Mouse (Mus musculus) heart, postnatal 36 days (tissue): ENCODE measurements at regions not wholly inside any gene's neighbourhood (a gene's known extent, or its start where the extent isn't known, plus 50 kb on each side); places are given as distances from the start of the nearest gene placed in this dataset.
A peak's percentile ranks its signal among the peaks of the same experiment; 100 is the strongest.

Experiments
- DNase-seq, 2 experiments: peaks; one replicate each; pipeline ENCODE4 v3.0.0; 2021 to 2022
- intact Hi-C: fragments of 180-260 bp; cut with DNase I; formaldehyde crosslinking; loops from one replicate; pipeline ENCODE4 v1.15.1; 2025

DNA sequence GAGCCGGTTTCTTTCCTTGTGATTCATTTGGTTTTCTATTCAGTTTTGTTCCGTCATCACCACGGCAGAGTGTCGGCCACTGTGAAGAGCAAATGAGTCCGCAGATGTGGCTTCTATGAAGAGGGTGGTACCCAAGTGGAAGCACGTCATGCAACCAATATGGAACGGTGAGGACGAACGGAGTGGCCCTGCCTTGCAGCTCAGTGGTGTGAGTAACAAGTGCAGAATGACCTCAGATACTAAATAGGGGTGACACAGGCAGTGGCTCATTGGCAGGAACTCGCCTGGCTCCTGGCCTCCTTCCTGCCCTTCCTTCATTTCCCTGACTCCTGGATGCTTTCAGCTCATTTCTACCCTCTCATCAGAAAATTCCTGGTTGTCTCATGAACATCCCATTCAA is 60.6 kb upstream of the Podxl start:
- DNase-seq: peak in 1 of 2 experiments; percentile 11
- intact Hi-C loops: no loop called here

DNA sequence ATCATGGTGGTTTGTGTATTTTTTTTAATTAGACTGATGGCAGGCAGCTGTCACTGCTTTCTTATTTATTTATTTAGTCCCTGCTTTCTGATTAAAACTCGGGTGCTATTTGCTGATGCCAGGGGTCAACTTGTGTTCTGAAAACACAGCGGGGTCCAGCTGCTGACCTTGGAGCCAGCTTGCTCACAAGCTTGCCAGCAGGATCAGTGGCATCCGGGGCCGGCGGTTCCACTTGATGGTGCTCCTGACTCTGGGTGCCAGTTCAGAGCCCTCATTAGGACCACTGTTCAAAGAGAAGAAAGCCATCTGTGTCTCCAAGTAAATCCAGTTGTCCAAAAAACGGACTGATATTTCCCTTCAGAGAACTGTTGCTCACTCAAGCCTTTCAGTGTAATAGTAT is 57.2 kb upstream of the Podxl start:
- DNase-seq: no peak
- intact Hi-C loops: no loop called here

DNA sequence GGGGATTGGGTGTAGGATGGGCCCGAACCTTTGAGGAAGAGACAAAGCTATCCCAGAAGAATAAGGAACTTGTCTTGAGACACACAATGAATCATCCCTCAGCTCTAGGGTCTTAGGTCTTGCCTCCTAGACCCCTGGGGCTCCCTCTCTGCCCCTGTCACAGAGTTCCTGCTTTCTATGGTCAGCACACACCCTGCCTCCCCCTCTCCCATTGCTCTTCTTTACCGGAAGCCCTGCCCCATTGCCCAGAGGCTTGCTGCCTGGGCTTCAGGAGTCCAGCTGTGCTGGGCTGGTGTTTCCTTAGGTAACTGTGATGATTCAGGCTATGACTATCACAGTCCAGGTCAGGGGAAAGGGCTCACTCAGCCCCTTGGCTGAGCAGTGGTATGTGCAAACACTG is 55.1 kb upstream of the Podxl start:
- intact Hi-C loops: loop anchor here (5.0 kb wide), 1 partner anchor 57 kb away; the partner anchor contains the start of gene Podxl
- no peak for DNase-seq

DNA sequence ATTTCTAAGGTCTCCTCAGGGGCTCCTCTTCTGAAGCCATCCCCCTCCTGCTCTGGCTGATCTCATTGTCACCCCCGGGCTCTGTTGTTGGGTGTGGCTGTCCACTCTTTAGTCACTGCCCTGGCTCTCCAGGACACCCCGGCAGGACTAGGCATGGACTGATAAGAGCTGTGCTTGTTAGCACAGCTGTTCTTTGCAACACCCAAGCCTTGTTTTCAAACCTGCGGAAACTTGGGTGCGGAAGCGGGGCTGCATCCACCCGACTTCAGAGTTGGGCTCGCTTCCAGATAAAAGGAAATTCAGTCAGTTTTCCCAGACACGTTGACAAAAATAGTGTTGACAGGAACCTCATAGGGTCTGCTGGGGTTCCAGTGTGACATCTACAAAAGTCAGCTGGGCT is 53.6 kb upstream of the Podxl start:
- DNase-seq: peak; percentile 54 to 60
- intact Hi-C loops: loop anchor here (5.0 kb wide), 1 partner anchor 55 kb away; the partner anchor contains the start of gene Podxl

DNA sequence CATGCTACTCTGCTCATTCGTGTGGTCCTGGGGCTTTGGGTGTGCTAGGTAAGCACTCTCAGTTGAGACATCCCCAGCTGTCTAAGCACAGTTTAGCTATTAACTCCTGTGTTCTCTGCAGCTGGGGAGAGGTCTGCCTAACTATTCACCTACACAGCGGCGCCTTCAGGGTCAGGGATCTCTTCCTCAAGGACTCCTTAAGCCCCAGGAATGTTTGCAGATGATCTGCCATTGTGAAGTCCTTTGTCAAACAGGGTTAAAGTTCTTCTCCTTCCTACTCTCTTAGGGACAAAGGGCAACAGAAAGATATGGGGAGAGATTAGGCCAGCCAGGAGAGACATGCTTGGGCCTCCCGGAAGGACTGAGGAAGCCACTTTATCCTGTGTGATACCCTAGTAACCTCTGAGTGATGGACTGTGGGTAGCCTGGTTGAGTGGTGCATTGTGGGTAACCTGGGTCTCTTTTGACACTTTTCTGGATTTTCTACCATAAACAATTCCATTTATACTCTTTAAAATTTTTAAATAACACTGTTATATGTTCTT is 51.7 kb upstream of the Podxl start:
- intact Hi-C loops: loop anchor here (5.0 kb wide), 1 partner anchor 53 kb away; the partner anchor contains the start of gene Podxl
- no peak for DNase-seq

DNA sequence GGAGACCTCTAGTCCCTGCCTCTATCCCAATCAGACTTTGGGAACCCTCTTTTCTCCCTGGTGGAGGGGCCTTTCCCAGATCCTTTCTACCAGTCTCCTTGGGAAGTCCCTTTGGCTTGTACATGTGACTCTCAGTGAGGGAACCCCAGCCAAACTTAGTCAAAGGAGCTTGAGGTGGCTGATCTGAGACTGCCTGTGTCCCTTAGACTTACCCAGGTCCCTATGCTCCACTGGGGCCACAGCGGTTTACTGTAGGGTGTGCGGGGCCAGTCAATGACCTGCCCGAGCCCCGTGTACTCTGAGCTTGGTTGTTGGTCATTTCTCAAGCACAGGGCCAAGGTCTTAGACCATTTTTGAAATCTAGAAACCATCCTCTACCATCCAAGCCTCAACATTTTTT is 50.8 kb upstream of the Podxl start:
- intact Hi-C loops: no loop called here
- DNase-seq: no peak

DNA sequence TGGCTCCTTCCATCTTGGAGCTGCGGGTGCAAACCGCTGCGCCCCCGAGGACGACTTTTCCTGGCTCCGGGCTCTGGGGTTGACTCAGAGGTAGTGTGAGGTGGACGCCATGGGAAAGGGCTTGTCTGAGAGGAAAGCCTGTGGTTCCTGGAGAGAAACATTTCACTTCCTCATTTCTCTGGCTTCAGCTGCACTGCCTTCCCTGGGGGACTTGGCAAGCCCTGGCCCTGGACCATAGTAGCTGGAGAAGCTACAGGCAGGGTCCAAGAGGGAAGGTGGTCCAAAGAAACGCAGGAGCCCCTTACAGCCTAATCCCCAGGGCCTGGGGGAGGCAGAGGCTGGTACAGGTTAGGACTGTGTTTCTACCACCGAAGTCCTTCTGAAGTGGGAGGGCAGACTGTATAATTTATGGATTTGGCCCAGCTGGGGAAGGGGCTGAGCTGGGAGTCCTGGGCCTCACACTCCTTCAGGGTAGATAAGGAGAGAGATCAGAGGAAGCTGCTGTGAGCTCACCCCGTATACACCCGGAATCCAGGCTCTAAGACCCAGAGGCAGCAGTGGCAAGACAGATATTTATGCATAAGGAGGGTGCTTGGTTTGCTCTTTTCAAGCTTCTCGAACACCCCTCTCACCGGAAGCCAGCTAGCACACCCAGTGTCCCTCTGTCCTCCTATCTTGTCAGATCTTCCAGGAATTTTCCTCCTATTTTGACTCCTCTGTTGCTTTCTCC is 50.0 kb upstream of the Podxl start:
- no peak for DNase-seq
- intact Hi-C loops: loop anchor here (2.0 kb wide), 1 partner anchor 19 kb away; no protein-coding TSS in a partner anchor
